Mouse (Mus musculus) embryonic facial prominence, embryonic 14.5 days (tissue): Measurements from ENCODE around the gene Dock4. TPM values are rescaled to one million over a fixed set of nuclear protein-coding genes. Genes with fewer than 3 reads are reported as not detected.
A peak's percentile ranks its signal among the peaks of the same experiment; 100 is the strongest.

Source experiments
- ATAC-seq: fragments of 200-750 bp; cut with Nextera tagmentation; 2 replicates; pipeline ENCODE4 v1.8.0; 2017; ENCODE audit warnings: low read depth, moderate number of reproducible peaks, moderate TSS enrichment
- DNase-seq: peaks from one replicate; pipeline ENCODE4 v3.0.0-alpha.2; 2015; ENCODE audit warnings: low spot score
- H3K27ac ChIP-seq: fragments of 300-500 bp; sonication (generic); replicated peaks from 2 replicates; pipeline ENCODE4 v1.5.1; 2014; ENCODE audit warnings: low read depth, mild to moderate bottlenecking, low read length, moderate library complexity
- H3K27me3 ChIP-seq: fragments of 300-500 bp; sonication (generic); replicated peaks from 2 replicates; pipeline ENCODE4 v1.6.1; 2014; ENCODE audit warnings: low read length; ENCODE audit not compliant: control insufficient read depth, insufficient read depth
- H3K36me3 ChIP-seq: fragments of 300-500 bp; sonication (generic); 2 replicates; pipeline ENCODE4 v1.6.1; 2014; ENCODE audit warnings: low read length, mixed read lengths; ENCODE audit not compliant: control insufficient read depth, insufficient read depth
- H3K4me1 ChIP-seq: fragments of 300-500 bp; sonication (generic); 2 replicates; pipeline ENCODE4 v1.6.1; 2014; ENCODE audit warnings: antibody characterized with exemption, low read length; ENCODE audit not compliant: control insufficient read depth, insufficient read depth
- H3K4me2 ChIP-seq: fragments of 300-500 bp; sonication (generic); 2 replicates; pipeline ENCODE4 v1.6.1; 2014; ENCODE audit warnings: low read depth, mild to moderate bottlenecking, low read length, moderate library complexity, mixed read lengths
- H3K4me3 ChIP-seq: fragments of 300-500 bp; sonication (generic); 2 replicates; pipeline ENCODE4 v1.5.1; 2014; ENCODE audit warnings: low read depth, mild to moderate bottlenecking, low read length
- H3K9ac ChIP-seq: fragments of 300-500 bp; sonication (generic); 2 replicates; pipeline ENCODE4 v1.6.1; 2014; ENCODE audit warnings: low read depth, mild to moderate bottlenecking, low read length, moderate library complexity, mixed read lengths
- H3K9me3 ChIP-seq: fragments of 300-500 bp; sonication (generic); 2 replicates; pipeline ENCODE4 v1.6.1; 2016; ENCODE audit warnings: low read length; ENCODE audit not compliant: control insufficient read depth
- WGBS: fragments of 180-500 bp; shearing (Covaris S2); extraction: QIAGEN DNeasy Blood & Tissue Kit; methylation state at CpG from one replicate; pipeline ENCODE4 v1.1.7; 2014; 5-methylcytosine and 5-hydroxymethylcytosine counted together
- polyA plus RNA-seq: library from polyadenylated mRNA; unstranded; fragments of >200 nt; fragmentation: Nextera tagmentation; extraction: Ambion mirVana; gene quantifications from 2 replicates; pipeline ENCODE4 v1.2.1, GENCODE M21; 2014

Gene Dock4
- polyA plus RNA-seq, 1 experiment from 2014 or later = 9.2 TPM

DNA sequence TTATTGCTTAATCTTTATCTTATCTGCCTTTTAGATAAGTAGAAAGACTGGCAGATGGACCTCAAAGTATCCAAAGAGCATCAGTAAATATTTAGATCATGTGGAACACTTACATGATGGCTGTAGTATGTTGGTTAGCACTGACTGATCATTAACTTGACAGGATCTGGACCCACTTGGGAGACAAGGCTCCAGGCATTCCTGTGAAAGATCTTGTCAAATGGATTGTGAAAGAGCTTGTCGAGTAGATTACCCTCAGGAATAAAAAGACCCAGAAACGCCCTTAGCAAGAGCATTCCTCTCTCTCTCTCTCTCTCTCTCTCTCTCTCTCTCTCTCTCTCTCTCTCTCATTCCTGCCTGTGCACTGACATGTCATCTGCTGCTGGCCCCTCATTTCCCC is 367.7 kb downstream of the Dock4 start:
- no peak overlapping the region for H3K9ac ChIP-seq
- H3K36me3 ChIP-seq = no peaks in the 10 kb centered on the region
- H3K4me3 ChIP-seq = no peak overlapping the region
- H3K27me3 ChIP-seq = no peaks in the 10 kb centered on the region
- no peaks in the 10 kb centered on the region for H3K9me3 ChIP-seq
- H3K4me1 ChIP-seq = no peaks in the 10 kb centered on the region
- H3K4me2 ChIP-seq = no peak overlapping the region
- no peak for ATAC-seq
- DNase-seq = no peak
- 43% methylated on average over 2 of the region's 2 CpGs for WGBS
- no peak overlapping the region for H3K27ac ChIP-seq

- no peak overlapping the region for H3K4me3 ChIP-seq
- no peak overlapping the region for H3K9ac ChIP-seq
- H3K27ac ChIP-seq = no peak overlapping the region
- no peaks in the 10 kb centered on the region for H3K9me3 ChIP-seq
- no peaks in the 10 kb centered on the region for H3K36me3 ChIP-seq
- H3K4me2 ChIP-seq = no peak overlapping the region
- H3K4me1 ChIP-seq = no peaks in the 10 kb centered on the region
- no peak for ATAC-seq
- H3K27me3 ChIP-seq = no peaks in the 10 kb centered on the region
- DNase-seq = peak; percentile 52
These were observed 369.1 kb downstream of the Dock4 start for GRCm38 (mm10) chr12:40814659-40815363.

DNA sequence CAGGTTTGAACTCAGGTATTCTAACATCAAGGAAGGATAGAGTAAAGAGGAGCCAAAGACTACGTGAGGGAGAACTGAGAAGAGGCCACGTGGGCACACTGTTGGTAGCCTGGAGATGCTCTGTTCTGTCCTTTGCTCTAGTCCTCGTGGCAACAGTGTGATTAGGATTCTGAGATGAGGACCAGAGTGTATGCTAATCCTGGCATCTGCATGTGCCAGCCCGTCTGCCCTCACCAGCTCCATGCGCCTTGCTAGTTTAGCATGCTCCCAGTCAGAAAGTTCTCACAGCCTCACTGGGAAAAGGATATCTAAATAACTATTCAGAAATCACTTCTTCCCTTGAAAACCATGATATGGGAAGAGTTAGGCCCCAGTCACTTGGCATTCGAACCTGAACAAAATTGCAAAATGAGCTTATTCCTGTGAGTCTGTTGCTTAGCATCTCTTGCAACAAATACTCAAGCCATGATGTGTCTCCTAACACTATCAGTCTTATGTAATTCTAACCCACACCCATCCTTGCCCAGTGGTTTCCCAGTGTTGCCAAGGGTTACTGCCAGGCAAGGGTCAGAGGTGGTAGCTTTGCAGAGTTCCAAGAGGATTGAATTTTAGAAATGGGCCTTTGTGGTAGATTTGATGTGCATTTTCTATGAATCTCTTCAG is 372.4 kb downstream of the Dock4 start:
- H3K4me1 ChIP-seq = no peaks in the 10 kb centered on the region
- no peaks in the 10 kb centered on the region for H3K27me3 ChIP-seq
- H3K9ac ChIP-seq = no peak overlapping the region
- H3K4me2 ChIP-seq = no peak overlapping the region
- DNase-seq (no peak), ATAC-seq (no peak)
- H3K27ac ChIP-seq = no peak overlapping the region
- no peak overlapping the region for H3K4me3 ChIP-seq
- 0 out of 2 replicates have a peak, but pooled peaks cover 10% of the 10 kb centered on the region for H3K36me3 ChIP-seq
- 82% methylated on average over 6 of the region's 6 CpGs for WGBS
- H3K9me3 ChIP-seq = no peaks in the 10 kb centered on the region

DNA sequence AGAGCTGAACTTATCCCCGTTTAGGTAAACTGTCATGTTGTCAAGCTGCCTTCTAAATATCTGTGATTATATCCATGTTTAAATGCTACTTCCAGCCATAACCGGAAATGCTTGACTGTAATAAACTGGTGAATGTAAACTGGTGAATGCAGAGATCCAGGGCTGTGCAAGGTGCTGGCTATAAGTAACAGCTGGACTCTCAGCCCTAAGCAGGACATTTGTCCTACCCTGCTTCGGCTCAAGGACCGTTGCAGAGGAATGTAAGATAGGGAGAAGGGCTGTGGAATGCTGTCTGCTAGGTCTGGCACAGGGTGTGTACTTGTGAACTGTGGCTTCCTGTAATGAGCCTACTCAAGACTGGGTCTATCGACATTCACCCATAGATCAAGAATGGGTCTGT is 377.9 kb downstream of the Dock4 start:
- no peaks in the 10 kb centered on the region for H3K27me3 ChIP-seq
- H3K4me1 ChIP-seq = 0 out of 2 replicates have a peak, but pooled peaks cover 4% of the 10 kb centered on the region
- no peak overlapping the region; the same call in 1 of the 2 replicates for H3K27ac ChIP-seq
- ATAC-seq = no peak
- H3K4me2 ChIP-seq = no peak overlapping the region
- 0 out of 2 replicates have a peak, but pooled peaks cover 10% of the 10 kb centered on the region for H3K36me3 ChIP-seq
- no peak overlapping the region for H3K4me3 ChIP-seq
- DNase-seq = no peak
- 79% methylated on average over 5 of the region's 5 CpGs for WGBS
- no peak overlapping the region for H3K9ac ChIP-seq
- no peaks in the 10 kb centered on the region for H3K9me3 ChIP-seq

- DNase-seq = no peak
These were observed 378.5 kb downstream of the Dock4 start for GRCm38 (mm10) chr12:40824251-40824650.

DNA sequence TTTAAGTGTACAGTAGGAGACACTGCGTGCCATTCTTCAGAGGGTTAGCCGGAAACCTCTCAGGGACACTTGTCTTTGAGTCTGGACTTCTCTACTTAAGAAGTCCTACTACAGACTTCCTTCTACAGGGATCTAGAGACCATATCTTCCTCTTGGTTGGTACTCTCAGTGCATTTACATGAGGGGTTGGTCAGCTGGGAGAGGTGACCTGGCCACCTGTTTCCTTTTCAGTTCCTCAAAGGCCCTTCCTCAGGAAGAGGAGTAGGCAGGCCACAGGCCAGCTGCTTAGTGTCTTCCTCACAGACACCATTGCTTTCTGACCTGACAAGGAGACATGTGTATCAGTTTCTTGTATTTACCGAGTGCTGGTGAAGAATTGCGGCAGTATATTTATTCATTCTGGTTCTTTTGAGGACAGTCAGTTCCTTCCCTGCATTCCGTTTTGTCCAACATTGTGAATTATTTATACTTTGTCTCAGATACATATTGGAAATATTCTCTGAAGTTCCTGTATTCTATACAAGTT is 380.2 kb downstream of the Dock4 start:
- no peak for DNase-seq
- Histone ChIP-seq H3K4me1 (0 out of 2 replicates have a peak, but pooled peaks cover 4% of the 10 kb centered on the region), H3K36me3 (0 out of 2 replicates have a peak, but pooled peaks cover 4% of the 10 kb centered on the region), H3K27ac (no peak overlapping the region), H3K4me3 (no peak overlapping the region), H3K9ac (no peak overlapping the region), H3K4me2 (no peak overlapping the region), H3K27me3 (no peaks in the 10 kb centered on the region), H3K9me3 (no peaks in the 10 kb centered on the region)
- ATAC-seq = no peak
- 66% methylated on average over 5 of the region's 5 CpGs for WGBS

More at GRCm38 (mm10) chr12:40824251-40824650, 378.5 kb downstream of the Dock4 start:
- ATAC-seq = no peak
- WGBS = 55% methylated on average over 2 of the region's 2 CpGs
- Histone ChIP-seq H3K4me2 (no peak overlapping the region), H3K36me3 (0 out of 2 replicates have a peak, but pooled peaks cover 10% of the 10 kb centered on the region), H3K4me3 (no peak overlapping the region), H3K27me3 (no peaks in the 10 kb centered on the region), H3K27ac (no peak overlapping the region; the same call in 1 of the 2 replicates), H3K9me3 (no peaks in the 10 kb centered on the region), H3K4me1 (0 out of 2 replicates have a peak, but pooled peaks cover 4% of the 10 kb centered on the region), H3K9ac (no peak overlapping the region)

DNA sequence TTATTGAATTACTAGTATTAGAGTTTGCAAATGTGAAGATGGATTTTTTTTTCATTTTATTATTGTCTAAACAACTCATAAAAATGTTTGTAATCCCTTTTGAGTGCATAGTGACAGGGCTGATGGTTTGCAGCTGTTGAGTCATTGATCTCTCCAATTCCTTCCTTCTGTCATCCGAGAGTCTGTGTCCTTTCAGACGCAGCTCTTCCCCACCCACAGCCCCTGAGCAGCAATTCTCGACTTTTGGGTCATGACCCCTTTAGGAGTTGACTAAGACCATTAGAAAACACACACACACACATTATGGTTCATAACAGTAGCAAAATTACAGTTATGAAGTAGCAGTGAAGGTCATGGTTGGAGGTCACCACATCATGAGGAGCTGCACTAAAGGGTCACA is 380.7 kb downstream of the Dock4 start:
- Histone ChIP-seq H3K4me2 (no peak overlapping the region), H3K27ac (no peak overlapping the region), H3K4me3 (no peak overlapping the region), H3K9ac (no peak overlapping the region), H3K36me3 (no peaks in the 10 kb centered on the region), H3K4me1 (0 out of 2 replicates have a peak, but pooled peaks cover 4% of the 10 kb centered on the region), H3K9me3 (no peaks in the 10 kb centered on the region), H3K27me3 (no peaks in the 10 kb centered on the region)
- ATAC-seq (no peak), DNase-seq (no peak)
- 13% methylated on average over 3 of the region's 3 CpGs for WGBS

GRCm38 (mm10) chr12:40828025-40828424 is 382.3 kb downstream of the Dock4 start:
- no peak for ATAC-seq
- H3K4me1 ChIP-seq = 0 out of 2 replicates have a peak, but pooled peaks cover 4% of the 10 kb centered on the region
- no peak overlapping the region for H3K4me3 ChIP-seq

More at GRCm38 (mm10) chr12:40828025-40828424, 382.3 kb downstream of the Dock4 start:
- no peak overlapping the region for H3K4me2 ChIP-seq
- no peak for DNase-seq
- 0 out of 2 replicates have a peak, but pooled peaks cover under 1% of the 10 kb centered on the region for H3K36me3 ChIP-seq
- H3K27me3 ChIP-seq = no peaks in the 10 kb centered on the region
- no peak overlapping the region for H3K27ac ChIP-seq
- no peak overlapping the region for H3K9ac ChIP-seq
- no peaks in the 10 kb centered on the region for H3K9me3 ChIP-seq
